Mouse (Mus musculus): ENCODE measurements around the gene Endou. TPM values are rescaled to one million over a fixed set of nuclear protein-coding genes. Genes with fewer than 3 reads are reported as not detected.

The Endou gene
- polyA plus RNA-seq, 1 experiment from 2014 or later = 0.23 TPM

DNA sequence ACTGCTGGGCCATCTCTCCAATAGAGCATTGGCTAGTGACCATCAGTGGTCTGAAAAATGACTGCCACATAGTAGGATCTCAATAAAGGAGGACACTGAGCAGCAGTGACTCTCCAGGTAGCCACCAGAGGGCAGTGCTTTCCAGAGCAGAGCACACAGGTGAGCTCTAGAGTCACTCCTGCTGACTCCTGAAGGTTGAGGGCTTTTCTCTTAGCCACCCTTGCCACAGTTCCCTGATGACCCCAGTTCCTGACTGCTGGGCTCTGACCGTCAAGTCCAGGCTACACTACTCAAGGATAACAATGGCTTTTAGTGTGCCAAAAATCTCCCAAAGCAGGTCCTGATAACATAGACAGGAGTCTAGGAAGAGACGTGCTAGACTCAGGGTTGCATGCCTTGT lies 20.5 kb upstream of the Endou start:
- H3K4me2 ChIP-seq (replicated peaks) = no peak overlapping the region
- H3K4me1 ChIP-seq = peaks cover 35% of the 10 kb centered on the region
- H3K27me3 ChIP-seq (replicated peaks) = 0 out of 2 replicates have a peak, but pooled peaks cover 9% of the 10 kb centered on the region
- ATAC-seq (ENCODE audit: low FRiP score, low read depth) = no peak
- H3K9ac ChIP-seq = no peak overlapping the region
- H3K4me3 ChIP-seq = no peak overlapping the region
- 91% methylated on average over 2 of the region's 2 CpGs for WGBS
- no peaks in the 10 kb centered on the region for H3K9me3 ChIP-seq
- H3K36me3 ChIP-seq = no peaks in the 10 kb centered on the region
- no peak overlapping the region for H3K27ac ChIP-seq

DNA sequence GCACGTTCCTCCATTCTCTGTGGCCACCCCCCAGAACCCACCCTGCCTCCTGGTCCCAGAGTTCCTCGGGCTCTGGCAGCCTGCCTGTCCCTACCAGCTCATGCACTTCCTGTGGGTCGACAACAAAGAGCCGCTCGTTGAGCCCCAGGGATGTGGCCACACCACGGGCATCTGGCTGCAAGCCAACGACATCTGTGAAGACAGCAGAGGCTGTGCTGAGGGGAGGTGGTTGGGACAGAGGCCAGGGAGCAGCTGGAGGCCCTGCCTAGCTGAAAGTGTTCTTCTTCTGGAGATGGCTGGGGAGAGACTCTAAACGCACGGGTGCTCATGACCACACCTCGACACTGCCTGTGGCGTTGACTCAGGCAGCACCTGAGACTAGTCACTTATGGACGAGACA lies 19.6 kb upstream of the Endou start:
- H3K27ac ChIP-seq = peak overlapping the region; percentile 27; the same call in 1 of the 2 replicates
- peaks cover 35% of the 10 kb centered on the region for H3K4me1 ChIP-seq
- peak overlapping the region; percentile 22; the same call in 1 of the 2 replicates for H3K4me2 ChIP-seq (replicated peaks)
- no peaks in the 10 kb centered on the region for H3K9me3 ChIP-seq
- ATAC-seq (ENCODE audit: low FRiP score, low read depth) = peak; percentile 88
- 32% methylated on average over 12 of the region's 12 CpGs for WGBS
- H3K9ac ChIP-seq = no peak overlapping the region
- 0 out of 2 replicates have a peak, but pooled peaks cover under 1% of the 10 kb centered on the region for H3K27me3 ChIP-seq (replicated peaks)
- no peaks in the 10 kb centered on the region for H3K36me3 ChIP-seq
- H3K4me3 ChIP-seq = no peak overlapping the region

DNA sequence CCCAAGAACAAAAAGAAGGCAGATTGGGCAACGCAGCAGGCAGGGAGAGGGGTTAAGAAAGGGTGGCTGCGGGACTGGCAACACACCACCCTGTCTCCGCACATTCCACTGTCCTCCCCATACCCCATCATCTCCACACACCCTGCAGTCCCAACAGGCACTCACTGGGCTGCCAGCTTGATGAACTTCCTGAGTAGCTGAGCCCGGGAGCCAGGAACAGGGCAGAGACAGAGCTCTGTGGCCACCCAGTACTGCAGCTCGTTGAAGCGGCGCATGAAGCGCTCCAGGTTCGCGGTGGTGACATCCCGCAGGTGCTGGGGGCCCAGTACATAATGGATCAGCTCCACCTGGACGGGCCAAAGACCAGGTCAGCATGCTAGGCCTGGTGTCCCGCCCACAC lies 18.7 kb upstream of the Endou start:
- Histone ChIP-seq H3K27me3 (replicated peaks) (no peaks in the 10 kb centered on the region), H3K9me3 (no peaks in the 10 kb centered on the region), H3K4me2 (replicated peaks) (0 out of 2 replicates have a peak overlapping the region, but pooled peaks have one; percentile 1), H3K27ac (0 out of 2 replicates have a peak overlapping the region, but pooled peaks have one; percentile 32), H3K9ac (no peak overlapping the region), H3K4me3 (no peak overlapping the region), H3K36me3 (no peaks in the 10 kb centered on the region), H3K4me1 (peaks cover 33% of the 10 kb centered on the region)
- WGBS = 92% methylated on average over 13 of the region's 13 CpGs
- ATAC-seq (ENCODE audit: low FRiP score, low read depth) = 0 out of 2 replicates have a peak, but pooled peaks have one; percentile 3

DNA sequence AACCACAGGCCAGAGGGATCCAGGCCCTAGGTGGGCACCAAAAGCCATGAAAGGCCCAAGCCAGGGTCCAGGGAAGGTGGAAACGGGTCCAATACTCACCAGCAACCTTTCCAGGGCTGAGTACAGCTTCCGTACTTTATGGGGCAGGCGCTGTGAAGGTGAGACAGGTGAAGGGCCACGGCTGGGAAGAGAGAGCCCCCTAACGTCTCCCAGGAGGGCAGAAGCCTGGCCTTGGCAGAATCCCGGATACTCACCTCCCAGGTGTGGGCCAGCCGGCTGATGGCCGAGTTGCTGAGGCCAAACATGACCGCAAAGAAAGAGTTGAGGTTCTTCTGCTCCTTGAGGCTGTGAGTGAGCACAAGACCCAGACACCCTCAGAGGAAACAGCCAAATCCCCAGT lies 18.3 kb upstream of the Endou start:
- no peaks in the 10 kb centered on the region for H3K9me3 ChIP-seq
- ATAC-seq (ENCODE audit: low FRiP score, low read depth) = no peak
- peaks cover 34% of the 10 kb centered on the region for H3K4me1 ChIP-seq
- H3K9ac ChIP-seq = no peak overlapping the region
- H3K27me3 ChIP-seq (replicated peaks) = no peaks in the 10 kb centered on the region
- 91% methylated on average over 9 of the region's 9 CpGs for WGBS
- H3K27ac ChIP-seq = no peak overlapping the region; the same call in 1 of the 2 replicates
- no peak overlapping the region for H3K4me3 ChIP-seq
- H3K36me3 ChIP-seq = no peaks in the 10 kb centered on the region
- no peak overlapping the region for H3K4me2 ChIP-seq (replicated peaks)

DNA sequence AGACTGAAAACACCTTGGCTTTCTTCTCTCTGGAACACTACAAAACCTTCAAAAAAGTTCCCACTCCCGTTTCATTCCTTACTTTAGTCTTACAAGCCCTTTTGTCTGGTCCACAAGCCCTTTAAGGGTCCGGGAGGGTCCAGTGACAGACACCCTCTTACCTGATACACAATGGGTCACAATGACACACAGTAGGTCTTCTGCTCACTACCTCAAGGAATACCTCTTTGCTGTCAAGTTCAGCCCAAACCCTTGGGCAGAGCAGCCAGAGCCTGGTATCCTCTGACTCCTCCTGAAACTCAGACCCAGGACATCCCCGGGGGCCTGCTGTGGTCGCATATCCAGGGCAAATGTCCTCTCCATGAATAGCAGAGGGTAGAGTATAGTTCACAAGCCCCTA lies 17.8 kb upstream of the Endou start:
- Histone ChIP-seq H3K9ac (no peak overlapping the region), H3K4me3 (no peak overlapping the region), H3K36me3 (no peaks in the 10 kb centered on the region), H3K27ac (no peak overlapping the region; the same call in 1 of the 2 replicates), H3K27me3 (replicated peaks) (no peaks in the 10 kb centered on the region), H3K9me3 (no peaks in the 10 kb centered on the region), H3K4me2 (replicated peaks) (no peak overlapping the region), H3K4me1 (peaks cover 32% of the 10 kb centered on the region)
- WGBS = 89% methylated on average over 4 of the region's 4 CpGs
- no peak for ATAC-seq (ENCODE audit: low FRiP score, low read depth)

DNA sequence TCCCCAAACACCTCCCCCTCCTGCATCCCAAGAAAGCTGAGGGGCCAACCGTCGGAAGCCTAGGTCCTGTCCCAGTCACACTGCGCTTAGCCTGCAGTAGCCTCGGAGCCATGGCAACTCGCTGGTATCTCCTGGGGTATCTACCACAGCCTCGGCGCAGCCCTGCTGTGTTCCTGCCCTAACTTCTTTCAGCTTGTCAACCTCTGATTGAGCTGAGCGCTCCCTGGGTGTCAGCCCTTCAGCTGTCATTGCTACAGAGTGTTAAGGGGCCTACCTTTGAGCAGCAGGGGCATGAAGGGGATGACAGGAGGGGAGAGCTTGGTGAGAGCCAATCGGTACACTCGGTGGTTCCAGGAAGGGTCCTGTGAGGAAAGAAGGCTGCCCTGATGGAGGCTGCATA lies 17.2 kb upstream of the Endou start:
- Histone ChIP-seq H3K4me1 (peaks cover 32% of the 10 kb centered on the region), H3K36me3 (no peaks in the 10 kb centered on the region), H3K4me2 (replicated peaks) (no peak overlapping the region), H3K27ac (no peak overlapping the region), H3K27me3 (replicated peaks) (no peaks in the 10 kb centered on the region), H3K9me3 (no peaks in the 10 kb centered on the region), H3K4me3 (no peak overlapping the region), H3K9ac (no peak overlapping the region)
- no peak for ATAC-seq (ENCODE audit: low FRiP score, low read depth)
- 49% methylated on average over 10 of the region's 10 CpGs for WGBS

DNA sequence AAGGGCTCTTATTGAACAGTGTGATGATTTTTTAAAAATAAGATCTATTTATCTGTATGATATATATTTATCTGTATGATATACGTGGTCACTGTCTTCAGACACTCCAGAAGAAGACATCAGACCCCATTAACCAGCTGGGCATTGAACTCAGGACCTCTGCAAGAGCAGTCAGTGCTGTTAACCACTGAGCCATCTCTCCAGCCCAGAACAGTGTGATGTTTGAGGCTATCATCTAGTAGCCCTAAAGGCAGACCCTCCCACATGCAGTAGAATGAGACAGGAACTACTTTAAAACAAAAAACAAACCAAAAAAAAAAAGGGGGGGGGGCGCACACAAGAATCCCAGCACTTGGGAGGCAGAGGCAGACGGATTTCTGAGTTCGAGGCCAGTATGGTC lies 16.3 kb upstream of the Endou start:
- H3K27ac ChIP-seq = no peak overlapping the region
- no peaks in the 10 kb centered on the region for H3K9me3 ChIP-seq
- ATAC-seq (ENCODE audit: low FRiP score, low read depth) = no peak
- 82% methylated on average over 4 of the region's 4 CpGs for WGBS
- no peak overlapping the region for H3K4me2 ChIP-seq (replicated peaks)
- H3K9ac ChIP-seq = no peak overlapping the region
- no peaks in the 10 kb centered on the region for H3K27me3 ChIP-seq (replicated peaks)
- H3K4me3 ChIP-seq = no peak overlapping the region
- H3K4me1 ChIP-seq = peaks cover 32% of the 10 kb centered on the region
- no peaks in the 10 kb centered on the region for H3K36me3 ChIP-seq

DNA sequence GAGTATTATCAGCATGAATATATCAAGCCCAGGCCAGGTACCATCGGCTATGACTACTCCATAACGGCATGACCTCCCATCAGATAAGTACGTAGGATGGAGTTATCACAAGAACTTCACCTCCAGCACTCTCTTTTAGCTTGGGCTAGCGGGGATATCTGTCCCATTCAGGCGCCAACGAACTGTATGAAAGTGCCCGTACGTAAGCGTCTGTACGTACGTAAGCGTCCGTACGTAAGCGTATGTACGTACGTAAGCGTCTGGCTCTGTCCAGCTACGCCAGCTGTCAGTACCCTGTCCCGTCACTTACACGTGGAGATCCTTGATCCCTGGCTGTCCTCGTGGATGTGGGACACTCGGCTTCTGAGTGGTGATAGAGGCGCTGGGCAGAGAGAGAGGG lies 15.6 kb upstream of the Endou start:
- H3K27me3 ChIP-seq (replicated peaks) = no peaks in the 10 kb centered on the region
- no peaks in the 10 kb centered on the region for H3K36me3 ChIP-seq
- H3K4me3 ChIP-seq = no peak overlapping the region
- no peaks in the 10 kb centered on the region for H3K9me3 ChIP-seq
- WGBS = 94% methylated on average over 24 of the region's 24 CpGs
- no peak for ATAC-seq (ENCODE audit: low FRiP score, low read depth)
- H3K9ac ChIP-seq = no peak overlapping the region
- H3K4me2 ChIP-seq (replicated peaks) = no peak overlapping the region
- H3K27ac ChIP-seq = no peak overlapping the region
- H3K4me1 ChIP-seq = peaks cover 32% of the 10 kb centered on the region

DNA sequence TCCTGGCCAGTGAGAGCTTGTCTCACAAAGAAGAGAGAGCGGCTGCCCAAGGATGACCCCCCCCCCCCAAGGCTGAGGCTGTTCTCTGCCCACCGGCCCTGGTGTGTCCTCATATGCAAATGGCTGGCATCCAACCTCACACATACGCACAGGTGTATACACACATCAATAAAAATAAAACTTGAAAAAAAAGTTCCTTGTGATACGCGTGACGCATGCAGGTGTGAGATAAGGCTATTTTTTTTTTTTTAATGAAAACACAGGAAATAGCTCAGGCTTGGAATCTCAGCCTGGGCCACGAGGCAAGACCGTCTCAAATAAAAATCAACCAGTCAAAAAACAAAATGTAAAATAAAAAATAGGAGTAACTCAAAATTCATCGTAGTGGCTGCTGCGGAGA lies 15.1 kb upstream of the Endou start:
- Histone ChIP-seq H3K27me3 (replicated peaks) (no peaks in the 10 kb centered on the region), H3K4me3 (no peak overlapping the region), H3K4me2 (replicated peaks) (no peak overlapping the region), H3K9ac (no peak overlapping the region), H3K36me3 (no peaks in the 10 kb centered on the region), H3K27ac (no peak overlapping the region), H3K4me1 (peaks cover 32% of the 10 kb centered on the region), H3K9me3 (no peaks in the 10 kb centered on the region)
- no peak for ATAC-seq (ENCODE audit: low FRiP score, low read depth)
- WGBS = 94% methylated on average over 10 of the region's 10 CpGs

DNA sequence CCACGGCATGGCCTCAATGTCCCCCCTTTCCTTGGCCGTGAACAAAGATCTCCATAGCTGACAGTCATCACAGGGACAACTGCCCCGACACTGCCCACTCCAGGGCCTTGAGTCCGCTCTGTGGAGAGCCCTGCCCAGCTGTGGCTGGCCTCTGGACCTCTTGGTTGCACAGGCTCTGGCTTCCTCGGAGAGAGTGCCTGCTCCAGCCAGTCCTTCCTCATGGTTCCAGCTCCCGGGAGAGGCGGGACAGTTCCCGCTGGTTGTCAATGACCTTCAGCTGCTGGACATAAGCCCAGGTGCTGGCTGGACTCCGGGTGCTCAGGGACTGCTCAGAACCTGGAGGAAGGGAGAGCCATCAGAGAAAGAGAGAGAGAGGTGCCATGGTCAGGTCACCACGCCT lies 14.2 kb upstream of the Endou start:
- 79% methylated on average over 10 of the region's 10 CpGs for WGBS
- no peaks in the 10 kb centered on the region for H3K9me3 ChIP-seq
- no peak for ATAC-seq (ENCODE audit: low FRiP score, low read depth)
- no peak overlapping the region for H3K4me3 ChIP-seq
- no peaks in the 10 kb centered on the region for H3K36me3 ChIP-seq
- H3K4me1 ChIP-seq = peaks cover 26% of the 10 kb centered on the region
- no peaks in the 10 kb centered on the region for H3K27me3 ChIP-seq (replicated peaks)
- no peak overlapping the region for H3K27ac ChIP-seq
- no peak overlapping the region for H3K4me2 ChIP-seq (replicated peaks)
- no peak overlapping the region; the same call in 1 of the 2 replicates for H3K9ac ChIP-seq

DNA sequence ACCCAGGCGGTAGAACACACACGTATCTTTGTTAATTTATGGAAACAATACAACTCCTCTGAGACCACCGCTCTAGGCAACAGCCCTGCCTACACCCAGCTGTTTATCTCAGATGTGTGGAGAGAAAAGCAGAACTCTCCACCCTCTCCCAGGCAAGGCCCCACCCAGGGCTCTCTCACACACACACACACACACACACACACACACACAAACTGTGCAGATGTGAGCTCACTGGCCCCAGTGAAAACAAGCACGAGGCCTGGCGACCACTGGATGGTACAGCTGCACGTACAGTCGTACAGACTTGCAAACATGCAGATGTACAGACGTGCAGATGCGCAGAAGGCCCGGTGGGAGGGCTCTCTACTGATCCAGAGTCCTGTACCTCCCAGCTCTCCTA lies 13.8 kb upstream of the Endou start:
- 72% methylated on average over 10 of the region's 10 CpGs for WGBS
- no peak overlapping the region for H3K27ac ChIP-seq
- ATAC-seq (ENCODE audit: low FRiP score, low read depth) = 0 out of 2 replicates have a peak, but pooled peaks have one; percentile 21

DNA sequence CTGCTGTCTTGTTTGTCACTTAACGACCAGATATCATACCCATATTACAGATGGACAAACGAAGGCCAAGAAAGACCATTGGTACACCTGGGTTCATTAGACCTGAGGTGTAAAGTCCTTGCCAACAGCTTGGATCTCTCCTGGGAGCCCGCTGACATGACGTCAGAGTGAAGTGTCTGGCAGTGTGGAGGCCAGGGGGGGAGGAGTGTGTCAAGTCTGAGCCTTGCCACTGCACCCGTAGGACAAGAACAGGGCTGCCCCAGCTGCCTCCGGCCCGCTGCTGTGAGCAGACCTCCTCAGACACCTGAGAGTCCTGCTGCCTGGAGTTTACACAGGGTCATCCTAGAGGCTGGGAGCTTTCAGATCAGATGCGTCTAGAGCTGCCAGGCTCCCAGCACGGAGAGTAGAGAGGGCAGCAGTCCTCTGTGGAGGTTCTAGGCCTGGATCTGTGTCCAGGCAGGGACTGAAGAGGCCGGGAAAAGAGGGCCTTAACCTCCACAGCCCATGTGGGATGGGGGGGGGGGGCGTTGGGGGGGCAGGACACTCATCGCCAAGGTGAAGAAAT lies 12.9 kb upstream of the Endou start:
- Histone ChIP-seq H3K9me3 (no peaks in the 10 kb centered on the region), H3K36me3 (no peaks in the 10 kb centered on the region), H3K9ac (no peak overlapping the region), H3K4me1 (peaks cover 16% of the 10 kb centered on the region; the same call in 1 of the 2 replicates), H3K27me3 (replicated peaks) (no peaks in the 10 kb centered on the region), H3K4me3 (no peak overlapping the region), H3K27ac (no peak overlapping the region), H3K4me2 (replicated peaks) (no peak overlapping the region)
- 81% methylated on average over 11 of the region's 12 CpGs for WGBS
- ATAC-seq (ENCODE audit: low FRiP score, low read depth) = no peak

More for the DNA sequence above, 13.8 kb upstream of the Endou start:
- H3K9ac ChIP-seq = no peak overlapping the region; the same call in 1 of the 2 replicates
- H3K4me2 ChIP-seq (replicated peaks) = no peak overlapping the region
- no peaks in the 10 kb centered on the region for H3K36me3 ChIP-seq
- H3K4me1 ChIP-seq = peaks cover 22% of the 10 kb centered on the region
- no peaks in the 10 kb centered on the region for H3K27me3 ChIP-seq (replicated peaks)
- H3K4me3 ChIP-seq = no peak overlapping the region
- no peaks in the 10 kb centered on the region for H3K9me3 ChIP-seq

DNA sequence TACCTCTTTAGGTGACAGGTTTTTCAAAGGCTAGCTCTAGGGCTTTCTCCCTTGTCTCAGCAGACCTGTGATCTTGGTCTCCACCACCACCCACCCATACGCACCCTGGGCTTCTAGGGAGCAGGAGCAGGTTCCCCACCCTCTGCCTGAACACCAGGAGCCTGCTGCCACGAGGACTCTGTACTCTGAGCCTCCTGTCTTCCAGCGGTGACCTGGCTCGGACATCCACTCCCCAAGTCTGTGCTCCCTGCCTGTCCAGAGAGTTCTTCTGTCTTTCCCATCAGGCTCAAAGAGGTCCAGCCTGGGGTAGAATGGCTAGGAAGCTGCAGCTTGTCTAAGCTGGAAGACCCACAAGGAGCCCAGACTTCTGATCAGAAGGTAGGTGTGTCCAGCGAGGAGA lies 12.1 kb upstream of the Endou start:
- Histone ChIP-seq H3K4me3 (no peak overlapping the region), H3K4me2 (replicated peaks) (no peak overlapping the region), H3K27ac (no peak overlapping the region), H3K36me3 (no peaks in the 10 kb centered on the region), H3K9me3 (no peaks in the 10 kb centered on the region), H3K4me1 (0 out of 2 replicates have a peak, but pooled peaks cover 11% of the 10 kb centered on the region), H3K9ac (no peak overlapping the region), H3K27me3 (replicated peaks) (no peaks in the 10 kb centered on the region)
- no peak for ATAC-seq (ENCODE audit: low FRiP score, low read depth)
- WGBS = 86% methylated on average over 5 of the region's 5 CpGs

Data from neural tube, embryonic 12.5 days (tissue).